Mouse (Mus musculus): ENCODE data around the gene Rhoc. TPM values are rescaled to one million over a fixed set of nuclear protein-coding genes. Genes with fewer than 3 reads are reported as not detected.

Gene Rhoc
- polyA plus RNA-seq, 2 experiments, result 14.8 to 16.5 TPM

DNA sequence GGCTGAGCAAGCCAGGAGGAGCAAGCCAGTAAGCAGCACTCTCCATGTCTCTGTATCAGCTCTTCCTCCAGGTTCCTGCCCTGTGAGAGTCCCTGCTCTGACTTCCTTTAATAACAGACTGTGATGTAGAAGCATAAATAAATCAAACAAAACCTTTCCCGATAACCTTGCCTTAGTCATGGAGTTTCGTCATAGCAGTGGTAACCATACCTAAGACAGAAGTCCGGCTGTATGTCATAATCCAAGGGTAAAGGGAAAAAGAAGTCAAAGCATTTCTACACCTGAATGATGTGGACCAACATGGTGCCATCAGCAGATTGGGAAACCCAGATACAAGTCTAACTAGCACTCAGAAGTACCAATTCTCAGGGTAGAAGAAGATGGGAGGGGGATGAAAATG, 47.6 kb downstream of the Rhoc start:
- H3K27me3 ChIP-seq (ENCODE audit: control insufficient read depth, insufficient read depth, low read length), result no peaks in the 10 kb centered on the region
- H3K27ac ChIP-seq, result no peak overlapping the region
- H3K9ac ChIP-seq (replicated peaks), result no peak overlapping the region
- peaks cover 53% of the 10 kb centered on the region for H3K36me3 ChIP-seq (replicated peaks; ENCODE audit: control insufficient read depth, insufficient read depth, low read depth)
- no peaks in the 10 kb centered on the region for H3K4me1 ChIP-seq (replicated peaks; ENCODE audit: control insufficient read depth in 2 of 2, insufficient read depth in 2 of 2, low read length in 1 of 2)
- no peaks in the 10 kb centered on the region for H3K9me3 ChIP-seq (ENCODE audit: control insufficient read depth, low read length)
- no peak for ATAC-seq (ENCODE audit: insufficient read depth)
- no peak for DNase-seq (ENCODE audit: low read depth in 3 of 3, low spot score in 3 of 3)
- no peak overlapping the region for H3K4me3 ChIP-seq (ENCODE audit: insufficient read depth in 1 of 2, low read depth in 2 of 2, low read length in 2 of 2)
- TF ChIP-seq CTCF (IDR thresholded peaks at IDR 0.05; ENCODE audit: low read depth) (no peak), EP300 (IDR thresholded peaks at IDR 0.05; ENCODE audit: low read depth) (no peak)
- H3K4me2 ChIP-seq (ENCODE audit: low read depth), result no peak overlapping the region
- WGBS (ENCODE audit: insufficient replicate concordance), result 83% methylated on average over 3 of the region's 3 CpGs

DNA sequence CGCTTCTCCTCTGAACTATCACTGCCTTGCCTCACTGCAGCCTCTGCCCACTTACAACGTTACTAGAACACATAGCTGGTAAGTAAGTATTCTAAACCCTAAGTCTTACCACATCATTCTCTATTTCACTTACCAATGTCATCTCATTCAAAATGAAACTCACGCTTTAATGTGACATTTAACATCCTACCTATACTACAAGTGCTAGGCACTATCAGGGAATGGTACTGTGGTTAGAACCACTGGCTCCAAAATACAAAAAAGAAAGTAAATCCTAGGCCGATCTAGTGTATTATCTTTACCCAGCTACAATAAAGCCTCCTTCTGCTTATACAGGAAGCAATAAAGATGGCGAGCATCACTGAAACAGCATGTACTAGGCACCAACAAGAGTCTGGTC, 52.9 kb downstream of the Rhoc start:
- no peak for DNase-seq (ENCODE audit: low read depth in 3 of 3, low spot score in 3 of 3)
- no peak overlapping the region for H3K9ac ChIP-seq (replicated peaks)
- no peak for ATAC-seq (ENCODE audit: insufficient read depth)
- TF ChIP-seq CTCF (IDR thresholded peaks at IDR 0.05; ENCODE audit: low read depth) (no peak), EP300 (IDR thresholded peaks at IDR 0.05; ENCODE audit: low read depth) (no peak)
- H3K9me3 ChIP-seq (ENCODE audit: control insufficient read depth, low read length), result no peaks in the 10 kb centered on the region
- no peak overlapping the region for H3K4me2 ChIP-seq (ENCODE audit: low read depth)
- H3K27ac ChIP-seq, result no peak overlapping the region
- H3K36me3 ChIP-seq (replicated peaks; ENCODE audit: control insufficient read depth, insufficient read depth, low read depth), result peaks cover 46% of the 10 kb centered on the region
- WGBS (ENCODE audit: insufficient replicate concordance), result 73% methylated on average over 5 of the region's 5 CpGs
- no peaks in the 10 kb centered on the region for H3K27me3 ChIP-seq (ENCODE audit: control insufficient read depth, insufficient read depth, low read length)
- H3K4me3 ChIP-seq (ENCODE audit: insufficient read depth in 1 of 2, low read depth in 2 of 2, low read length in 2 of 2), result no peak overlapping the region
- no peaks in the 10 kb centered on the region for H3K4me1 ChIP-seq (replicated peaks; ENCODE audit: control insufficient read depth in 2 of 2, insufficient read depth in 2 of 2, low read length in 1 of 2)

Other genes with a start within 250 kb of the Rhoc start
- gene Slc16a1, start 149.7 kb upstream of the Rhoc start, polyA plus RNA-seq (2012; rRNA removed), result 34.1 and 38.6 TPM in 2 replicates
- gene Slc16a1, start 149.7 kb upstream of the Rhoc start, polyA plus RNA-seq (2014; fragmentation: Nextera tagmentation; extraction: Ambion mirVana), result 83.8 and 93.9 TPM in 2 replicates
- gene Ppm1j, start 7.3 kb upstream of the Rhoc start, polyA plus RNA-seq (2012; rRNA removed), result 0.17 and 0.28 TPM in 2 replicates
- not detected in 2 replicates for gene Ppm1j, start 7.3 kb upstream of the Rhoc start, polyA plus RNA-seq (2014; fragmentation: Nextera tagmentation; extraction: Ambion mirVana)
- gene Fam19a3, start 6.5 kb upstream of the Rhoc start, polyA plus RNA-seq (2012; rRNA removed), result 0.01 TPM in 1 of 2 replicates, not detected in the other
- gene Fam19a3, start 6.5 kb upstream of the Rhoc start, polyA plus RNA-seq (2014; fragmentation: Nextera tagmentation; extraction: Ambion mirVana), result not detected in 2 replicates
- 8.1 and 8.3 TPM in 2 replicates for gene Mov10, start 30.2 kb downstream of the Rhoc start, polyA plus RNA-seq (2012; rRNA removed)
- 16.3 and 19.8 TPM in 2 replicates for gene Mov10, start 30.2 kb downstream of the Rhoc start, polyA plus RNA-seq (2014; fragmentation: Nextera tagmentation; extraction: Ambion mirVana)
- 3.0 and 3.9 TPM in 2 replicates for gene St7l, start 75.6 kb downstream of the Rhoc start, polyA plus RNA-seq (2012; rRNA removed)
- gene St7l, start 75.6 kb downstream of the Rhoc start, polyA plus RNA-seq (2014; fragmentation: Nextera tagmentation; extraction: Ambion mirVana), result 8.9 and 11.1 TPM in 2 replicates
- 23.4 and 30.4 TPM in 2 replicates for gene Capza1, start 76.1 kb downstream of the Rhoc start, polyA plus RNA-seq (2012; rRNA removed)
- 84.0 and 89.6 TPM in 2 replicates for gene Capza1, start 76.1 kb downstream of the Rhoc start, polyA plus RNA-seq (2014; fragmentation: Nextera tagmentation; extraction: Ambion mirVana)
- gene Wnt2b, start 173.5 kb downstream of the Rhoc start, polyA plus RNA-seq (2012; rRNA removed), result 0.04 and 0.06 TPM in 2 replicates
- gene Wnt2b, start 173.5 kb downstream of the Rhoc start, polyA plus RNA-seq (2014; fragmentation: Nextera tagmentation; extraction: Ambion mirVana), result 0.13 TPM in 1 of 2 replicates, not detected in the other